Mouse (Mus musculus) adrenal gland, adult 10 weeks (tissue): ENCODE measurements around the gene Clec12a. TPM values are rescaled to one million over a fixed set of nuclear protein-coding genes. Genes with fewer than 3 reads are reported as not detected.

Experiments
- polyA plus RNA-seq: library from polyadenylated mRNA; stranded (reverse); fragments of 350-450 nt; fragmentation: Illumina TruSeq; extraction: RNeasy Lipid Tissue Mini Kit (QIAGEN cat#74804); gene quantifications from one replicate; pipeline ENCODE4 v1.2.3, GENCODE M21; 2014; ENCODE audit warnings: low read depth, low replicate concordance

Clec12a gene
- polyA plus RNA-seq, result 5.4 TPM

GRCm38 (mm10) chr6:129342391-129342790 lies at the start of gene Clec12a:
Clec12a (plus strand) TSS chr6:129342691.

GRCm38 (mm10) chr6:129331610-129332009 lies 10.9 kb upstream of the Clec12a start, which contains the start of gene 4922502D21Rik:
4922502D21Rik (minus strand) TSS chr6:129331796.

GRCm38 (mm10) chr6:129385774-129386173 lies 43.3 kb downstream of the Clec12a start, which contains the start of gene Clec12b:
Clec12b (minus strand) TSS chr6:129385874.

GRCm38 (mm10) chr6:129396997-129397396 lies 54.5 kb downstream of the Clec12a start, which contains the start of gene Clec1b:
Clec1b (plus strand) TSS chr6:129397297.

GRCm38 (mm10) chr6:129408562-129408961 lies 66.1 kb downstream of the Clec12a start, which contains the start of gene Clec9a:
Clec9a (plus strand) TSS chr6:129408862.

Other genes starting within 250 kb of the Clec12a start
- not detected for gene Clec2e, start 241.8 kb upstream of the Clec12a start, polyA plus RNA-seq
- gene Clec2d, start 162.1 kb upstream of the Clec12a start, polyA plus RNA-seq, result 74.3 TPM
- gene Cd69, start 67.3 kb upstream of the Clec12a start, polyA plus RNA-seq, result 0.87 TPM
- not detected for gene 4922502D21Rik, start 10.9 kb upstream of the Clec12a start, polyA plus RNA-seq
- not detected for gene Clec12b, start 43.2 kb downstream of the Clec12a start, polyA plus RNA-seq
- gene Clec1b, start 54.6 kb downstream of the Clec12a start, polyA plus RNA-seq, result 2.6 TPM
- gene Clec9a, start 66.2 kb downstream of the Clec12a start, polyA plus RNA-seq, result 0.64 TPM
- 16.1 TPM for gene Clec1a, start 109.3 kb downstream of the Clec12a start, polyA plus RNA-seq
- 0.41 TPM for gene Olr1, start 164.5 kb downstream of the Clec12a start, polyA plus RNA-seq
- gene Tmem52b, start 169.9 kb downstream of the Clec12a start, polyA plus RNA-seq, result not detected
- 79.3 TPM for gene Gabarapl1, start 190.5 kb downstream of the Clec12a start, polyA plus RNA-seq
- gene Klre1, start 235.2 kb downstream of the Clec12a start, polyA plus RNA-seq, result 0.52 TPM
- 3.4 TPM for gene Klrd1, start 249.1 kb downstream of the Clec12a start, polyA plus RNA-seq